Mouse (Mus musculus): Measurements from ENCODE around the gene Eif3i.

The Eif3i gene

DNA sequence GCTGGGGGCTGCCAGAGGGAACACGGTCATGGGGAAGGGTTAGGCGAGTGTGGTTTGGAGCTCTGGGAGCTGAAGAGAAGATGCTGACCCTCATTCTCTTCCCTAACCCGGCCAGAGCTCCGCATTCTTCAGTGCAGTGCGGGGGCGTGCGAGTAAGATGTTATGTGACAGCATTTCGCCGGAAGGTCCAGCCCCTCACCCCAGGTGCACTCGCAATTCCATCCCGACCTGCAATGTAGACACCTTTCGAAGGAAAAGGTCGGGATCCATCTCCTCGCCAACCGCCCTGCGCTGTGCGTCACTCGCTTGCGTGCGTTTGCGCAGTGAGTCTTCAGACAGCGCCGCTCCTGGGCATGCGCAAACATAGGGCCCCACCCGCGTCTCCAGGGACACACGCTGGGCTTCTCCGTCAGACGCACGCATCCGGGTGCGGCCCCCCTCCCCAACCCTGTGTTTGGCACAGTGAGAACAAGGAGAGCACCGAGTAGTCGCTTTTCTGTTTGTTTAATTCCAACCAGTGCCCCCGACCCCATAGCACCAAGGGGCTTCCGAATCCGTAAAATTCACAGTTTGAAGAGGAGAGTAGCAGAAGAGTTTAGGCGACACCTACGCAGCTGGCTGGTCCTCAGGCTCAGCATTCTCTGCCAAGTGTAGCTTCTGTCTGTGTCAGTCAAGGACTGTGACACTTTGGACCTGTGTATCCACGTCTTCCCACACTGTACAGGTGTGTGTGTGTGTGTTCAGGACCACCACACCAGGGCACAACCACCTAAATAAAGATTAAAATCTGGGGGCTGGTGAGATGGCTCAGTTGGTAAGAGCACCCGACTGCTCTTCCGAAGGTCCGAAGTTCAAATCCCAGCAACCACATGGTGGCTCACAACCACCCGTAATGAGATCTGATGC, 18.6 kb upstream of the Eif3i start, which contains the start of gene Iqcc:
Iqcc (minus strand) TSS at position 314 of the 906 bp plus-strand sequence.
- DNase-seq (ENCODE audit: low read depth, low spot score) = peak; percentile 86

DNA sequence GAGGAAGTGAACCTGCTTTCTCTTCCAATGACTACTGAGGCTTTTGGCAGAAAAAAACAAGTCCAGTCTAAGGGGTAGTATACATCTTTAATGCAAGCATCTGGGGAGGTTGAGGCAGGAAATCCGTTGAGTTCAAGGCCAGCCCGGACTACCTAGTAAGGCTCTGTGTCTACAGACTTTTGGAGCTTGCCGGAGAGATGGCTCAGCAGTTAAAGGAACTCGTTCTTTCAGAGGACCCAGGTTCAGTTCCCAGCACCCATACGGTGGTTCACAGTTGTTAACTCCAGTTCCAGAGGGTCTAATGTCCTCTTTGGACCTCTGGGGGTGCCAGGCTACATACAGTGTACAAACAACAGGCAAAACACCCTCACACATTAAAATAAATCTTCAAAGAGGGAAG, 17.6 kb upstream of the Eif3i start:
- no peak for DNase-seq (ENCODE audit: low read depth, low spot score)

DNA sequence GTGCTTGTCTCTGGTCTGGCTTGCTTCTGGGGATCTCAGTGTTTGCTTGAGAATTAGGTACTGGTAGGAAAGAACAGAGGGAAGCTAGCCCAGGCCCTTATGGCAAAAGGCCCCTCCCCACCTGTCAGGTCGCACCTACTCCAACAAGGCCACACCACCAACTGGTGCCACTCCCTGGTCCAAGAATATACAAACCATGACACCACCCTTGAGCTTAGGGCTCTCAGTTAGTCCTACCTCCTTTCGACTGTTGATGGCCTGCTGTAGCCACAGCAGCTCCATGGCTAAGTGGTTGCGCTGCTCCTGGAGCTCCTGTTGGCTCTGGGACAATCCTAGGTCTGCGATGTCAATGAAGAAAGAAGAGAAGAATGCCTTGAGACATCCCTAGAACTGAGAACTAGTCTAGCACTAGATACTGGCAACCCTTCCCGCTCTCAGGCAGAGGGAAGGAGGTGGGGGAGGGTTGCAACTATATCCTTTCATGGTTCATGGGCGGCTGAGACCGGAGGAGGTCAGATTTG, 16.7 kb upstream of the Eif3i start:
- no peak for DNase-seq (ENCODE audit: low read depth, low spot score)

DNA sequence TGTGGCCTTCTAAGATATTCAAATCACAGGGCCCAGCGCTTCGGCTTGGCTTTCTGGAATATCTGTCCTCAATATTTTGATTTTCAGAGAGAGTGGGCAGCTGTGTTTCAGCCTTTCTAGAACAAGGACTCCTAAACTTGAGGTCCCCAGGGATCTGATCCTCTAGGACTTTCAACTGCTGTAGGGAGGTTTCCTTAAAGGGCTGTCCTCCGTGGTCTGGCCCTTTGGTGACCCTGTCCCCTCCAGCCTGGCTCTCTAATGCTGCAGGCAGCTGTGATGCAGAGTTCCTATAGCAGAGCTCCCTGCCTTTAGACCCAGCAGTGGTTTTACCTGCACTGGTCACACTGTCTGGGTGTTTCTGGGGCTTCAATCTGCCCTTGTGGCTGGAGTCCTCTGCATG, 16.2 kb upstream of the Eif3i start:
- no peak for DNase-seq (ENCODE audit: low read depth, low spot score)

DNA sequence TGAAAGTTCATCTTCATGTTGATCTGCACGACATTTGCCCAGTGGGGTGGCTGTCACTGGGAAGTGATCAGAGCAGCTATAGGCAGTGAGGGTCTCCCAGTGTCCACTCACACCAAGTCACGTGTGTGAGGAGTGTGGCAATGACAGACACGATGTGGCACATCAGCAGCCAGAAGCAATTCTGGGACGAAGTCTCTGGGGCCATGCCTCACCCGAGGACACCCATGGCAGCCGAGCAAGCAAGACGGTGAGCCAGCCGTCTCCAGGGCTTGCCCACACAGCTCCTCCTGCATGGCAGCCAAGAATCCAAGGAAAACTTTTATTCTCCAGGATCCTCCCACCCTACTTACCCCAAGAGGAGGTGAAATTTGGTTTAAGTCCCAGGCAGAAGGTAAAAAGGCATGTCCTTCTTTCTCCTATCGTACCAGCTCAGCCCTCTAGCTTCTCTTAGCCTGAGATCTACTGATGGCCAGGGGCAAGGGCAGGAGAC, 15.4 kb upstream of the Eif3i start:
- no peak for DNase-seq (ENCODE audit: low read depth, low spot score)

DNA sequence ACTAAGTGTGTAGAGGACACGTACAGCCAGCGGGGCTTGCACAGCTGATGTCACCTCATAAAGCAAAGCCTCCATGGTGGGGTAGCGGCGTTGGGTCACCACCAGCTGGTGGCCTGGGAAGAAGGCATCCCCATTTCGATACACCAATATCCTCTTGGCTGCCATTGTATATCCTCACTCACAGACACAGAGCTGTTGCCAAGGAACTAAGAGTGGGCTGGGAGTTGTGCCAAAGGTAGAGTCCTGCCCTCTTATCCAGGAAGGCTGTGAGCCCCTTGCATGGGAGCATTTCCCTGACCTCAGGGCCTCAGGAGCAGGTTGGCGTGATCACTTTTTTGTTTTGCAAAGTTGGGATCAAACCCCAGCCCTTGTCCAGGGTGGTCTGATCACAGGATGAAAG, 13.6 kb upstream of the Eif3i start, which contains the start of gene Dcdc2b:
Dcdc2b (minus strand) TSS at position 165 of the 400 bp plus-strand sequence.
- DNase-seq (ENCODE audit: low read depth, low spot score) = no peak

DNA sequence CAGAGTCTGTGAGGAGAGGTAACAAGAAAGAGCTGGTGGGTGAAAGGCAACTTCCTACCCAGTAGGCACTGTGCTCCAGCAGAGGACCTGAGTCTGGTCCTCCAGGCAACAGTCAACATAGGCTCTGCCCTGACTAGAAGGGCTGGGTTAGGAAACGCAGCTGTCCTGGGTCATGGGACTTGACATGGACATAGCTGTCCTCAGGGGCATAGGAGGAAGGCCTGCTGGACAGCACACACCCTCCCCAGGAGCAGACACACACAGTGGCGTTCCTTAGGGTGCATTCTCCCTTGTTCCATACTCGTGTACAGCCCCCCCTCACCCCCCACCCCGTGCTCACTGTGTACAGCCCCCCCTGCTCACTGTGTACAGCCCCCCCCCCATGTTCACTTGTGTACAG, 10.0 kb upstream of the Eif3i start:
- no peak for DNase-seq (ENCODE audit: low read depth, low spot score)

DNA sequence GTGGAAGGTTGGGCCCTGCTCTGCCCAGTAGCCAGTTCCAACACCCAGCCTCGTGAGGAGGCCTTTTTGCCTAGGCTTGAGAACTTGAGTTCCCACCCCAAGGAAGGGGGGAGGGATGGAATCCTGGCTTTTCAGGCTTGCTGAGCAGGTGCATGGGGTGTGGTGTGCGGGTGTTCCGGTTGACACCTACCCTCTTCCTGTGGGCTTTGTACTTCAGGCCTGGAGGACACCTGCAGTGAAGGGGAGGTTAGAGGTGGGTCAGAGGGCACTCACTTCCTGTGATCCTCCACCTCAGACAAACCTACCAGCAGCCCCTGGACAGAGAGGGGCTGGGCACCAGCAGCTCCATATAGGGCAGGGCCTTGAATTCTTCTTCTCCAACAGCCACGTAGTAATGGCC, 9.6 kb upstream of the Eif3i start:
- DNase-seq (ENCODE audit: low read depth, low spot score) = no peak

DNA sequence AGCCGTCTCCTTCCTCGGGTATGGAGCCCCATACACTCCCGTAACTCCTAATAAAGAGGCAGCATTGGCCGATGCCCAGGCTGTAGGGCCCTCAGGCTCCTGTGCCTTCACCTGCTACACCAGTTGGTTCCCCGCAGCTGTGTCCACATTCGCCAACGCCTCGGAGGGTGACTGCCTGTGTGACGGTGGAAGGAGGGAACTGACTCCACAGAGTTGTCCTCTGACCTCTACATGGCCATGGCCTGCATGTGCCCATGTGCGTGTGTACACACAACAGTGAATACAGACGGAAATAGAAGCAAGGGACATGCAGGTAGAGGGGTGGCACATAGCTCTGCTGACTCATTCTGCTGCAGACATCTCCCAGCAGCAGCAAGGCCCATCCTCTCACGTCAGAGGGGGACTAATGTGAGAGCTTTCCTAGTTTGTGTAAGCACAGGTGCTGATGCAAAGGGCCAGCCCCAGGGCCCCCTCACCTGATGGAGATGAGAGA, 8.7 kb upstream of the Eif3i start:
- no peak for DNase-seq (ENCODE audit: low read depth, low spot score)

DNA sequence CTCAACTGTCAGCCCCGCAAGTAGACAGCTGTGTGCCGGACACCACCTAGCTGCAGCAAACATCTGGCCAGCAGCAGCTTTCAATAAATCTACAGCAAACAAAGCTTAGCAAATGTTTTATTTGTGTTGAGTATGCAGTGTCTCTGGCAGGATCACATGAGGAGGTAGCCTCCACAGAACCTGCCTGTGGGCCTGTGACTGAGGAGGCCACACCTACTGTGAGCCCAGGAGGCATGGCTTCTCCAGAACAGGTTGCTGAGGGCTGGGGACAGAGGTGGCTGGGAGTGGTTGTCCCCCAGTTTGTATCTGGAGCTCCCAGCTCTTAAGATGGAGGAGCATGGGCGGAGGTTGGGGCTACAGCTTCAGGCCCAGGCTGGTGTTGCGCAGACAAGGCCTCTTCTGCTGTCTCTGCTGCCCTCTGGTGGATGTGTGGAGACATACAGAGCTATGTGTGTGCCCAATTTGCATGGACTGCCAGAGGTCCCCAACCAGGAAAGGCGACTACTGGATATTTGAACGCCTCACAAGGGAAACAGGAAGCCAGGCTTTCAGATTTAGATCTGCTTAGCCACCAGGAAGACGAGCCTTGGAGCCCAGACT, 8.1 kb upstream of the Eif3i start:
- DNase-seq (ENCODE audit: low read depth, low spot score) = peak; percentile 76

DNA sequence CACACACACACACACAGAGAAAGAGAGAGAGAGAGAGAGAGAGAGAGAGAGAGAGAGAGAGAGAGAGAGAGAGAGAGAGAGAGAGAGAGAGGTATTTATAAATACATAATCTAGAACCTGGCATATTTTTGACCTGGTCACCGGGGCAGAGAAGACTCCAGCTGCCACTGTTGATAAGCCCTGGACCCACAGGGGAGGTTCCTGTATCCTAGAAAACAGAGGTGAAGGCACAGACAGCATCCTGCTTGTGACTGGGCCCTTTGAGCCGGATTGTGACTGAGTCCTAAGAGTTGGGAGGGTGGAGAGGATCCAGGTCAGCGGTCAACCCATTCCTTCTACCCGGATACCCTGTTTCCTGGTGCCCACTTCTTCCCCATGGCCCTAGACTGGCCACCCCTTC, 11.6 kb downstream of the Eif3i start:
- DNase-seq (ENCODE audit: low read depth, low spot score) = no peak

DNA sequence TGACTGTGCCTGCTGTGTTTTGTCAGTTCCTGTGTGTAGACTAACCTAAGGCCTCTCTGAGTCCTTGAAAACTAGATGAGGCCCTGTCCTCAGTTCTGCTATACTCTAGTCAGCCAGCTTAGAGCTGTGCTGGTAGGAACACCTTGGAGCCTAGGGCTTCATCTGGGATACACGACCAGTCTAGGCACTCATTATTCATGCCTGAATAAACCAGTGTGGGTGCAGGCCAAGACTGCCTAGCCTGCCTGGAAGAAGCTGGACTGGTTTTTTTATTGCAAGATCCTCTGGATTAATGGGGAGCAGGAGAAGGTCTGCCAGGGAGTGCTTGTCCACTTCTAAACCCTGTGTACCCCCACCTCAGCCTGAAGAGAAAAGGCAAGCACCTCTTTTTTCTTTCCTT, 13.5 kb downstream of the Eif3i start:
- no peak for DNase-seq (ENCODE audit: low read depth, low spot score)

DNA sequence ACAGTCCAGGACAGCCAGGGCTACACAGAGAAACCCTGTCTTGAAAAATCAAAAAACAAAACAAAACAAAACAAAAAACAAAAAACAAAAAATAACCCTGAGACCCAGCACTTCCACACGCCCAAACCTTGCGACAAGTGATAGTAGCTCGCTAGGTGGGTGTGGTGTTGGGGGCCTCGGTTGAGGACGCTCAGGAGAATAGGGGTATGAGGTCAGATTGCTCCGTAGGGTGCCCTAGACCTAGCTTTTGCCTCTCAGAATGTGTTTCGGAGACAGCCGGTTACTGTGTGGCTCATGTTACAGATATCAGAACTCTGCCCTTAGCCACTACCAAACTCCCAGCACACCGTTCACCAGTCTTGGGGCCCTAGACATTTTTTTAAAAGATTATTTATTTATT, 14.7 kb downstream of the Eif3i start:
- DNase-seq (ENCODE audit: low read depth, low spot score) = no peak

DNA sequence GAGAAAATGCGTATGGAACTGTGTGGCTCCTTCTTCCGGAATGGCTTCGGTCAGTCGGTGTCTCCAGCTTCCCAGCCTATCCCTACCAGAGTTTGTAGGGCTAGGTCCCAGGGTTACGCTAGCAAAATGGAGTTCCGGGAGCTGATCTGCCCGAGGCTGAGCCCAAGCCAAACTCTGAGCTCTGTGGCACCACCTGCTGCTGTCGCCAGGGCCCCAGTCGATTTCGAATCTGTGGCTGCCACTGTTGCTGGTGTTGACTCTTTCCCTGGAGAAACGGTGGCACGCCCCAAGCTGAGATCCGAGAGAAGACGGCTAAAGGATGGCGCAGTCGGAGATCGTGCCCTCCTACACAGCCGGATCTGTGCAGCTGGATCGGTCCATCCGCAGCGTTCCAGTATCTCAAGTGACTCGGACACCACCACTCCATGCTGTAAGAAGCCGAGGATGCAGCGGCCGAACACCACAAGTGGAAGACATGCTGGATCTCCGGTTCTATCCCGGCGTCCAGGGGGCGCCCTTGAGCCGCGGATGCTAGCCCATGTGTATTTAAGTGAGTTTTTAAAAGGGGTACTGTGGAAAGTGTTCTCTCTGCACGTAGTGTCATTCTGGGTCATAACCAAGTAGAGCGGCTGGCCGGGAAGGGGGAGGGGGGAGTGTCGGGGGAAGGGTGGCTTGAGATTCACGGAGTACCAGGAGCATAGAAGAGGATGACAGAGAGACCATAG, 15.4 kb downstream of the Eif3i start:
- peak; percentile 61 for DNase-seq (ENCODE audit: low read depth, low spot score)

DNA sequence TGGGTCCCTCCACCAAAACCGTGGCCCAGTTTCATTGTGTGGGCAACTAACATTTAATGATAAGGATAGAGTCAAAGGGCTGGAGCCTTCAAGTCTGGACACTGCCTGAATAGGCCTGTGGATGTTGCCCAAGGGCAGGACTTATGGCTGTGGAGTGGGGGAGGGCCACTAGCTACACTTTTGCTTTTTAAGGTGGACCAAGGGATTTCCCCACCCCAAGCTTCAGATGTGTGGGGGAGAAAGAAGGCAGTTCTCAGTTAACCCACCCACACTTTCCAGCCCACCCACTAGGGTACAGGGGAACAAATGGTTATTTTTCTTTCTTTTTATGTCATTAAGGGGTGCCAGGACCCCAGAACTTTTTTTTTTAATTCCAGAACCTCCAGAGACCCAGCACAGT, 16.1 kb downstream of the Eif3i start:
- DNase-seq (ENCODE audit: low read depth, low spot score) = no peak

DNA sequence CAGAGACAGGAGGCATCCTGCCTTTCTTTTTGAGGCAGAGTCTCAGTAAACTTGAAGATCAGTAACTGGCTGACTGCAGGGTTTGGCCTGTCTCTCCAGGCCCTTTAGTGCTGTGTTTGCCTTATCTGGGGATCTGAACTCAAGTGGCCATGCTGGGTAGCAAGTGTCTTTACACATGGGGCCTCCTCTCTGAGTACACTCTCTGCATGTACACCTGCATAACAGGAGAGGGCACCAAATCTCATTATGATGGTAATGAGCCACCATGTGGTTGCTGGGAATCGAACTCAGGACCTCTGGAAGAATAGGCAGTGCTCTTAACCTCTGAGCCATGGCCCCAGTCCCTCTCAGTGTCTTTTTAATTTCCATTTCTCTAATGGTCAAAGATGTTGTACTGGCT, 18.2 kb downstream of the Eif3i start:
- DNase-seq (ENCODE audit: low read depth, low spot score) = no peak

DNA sequence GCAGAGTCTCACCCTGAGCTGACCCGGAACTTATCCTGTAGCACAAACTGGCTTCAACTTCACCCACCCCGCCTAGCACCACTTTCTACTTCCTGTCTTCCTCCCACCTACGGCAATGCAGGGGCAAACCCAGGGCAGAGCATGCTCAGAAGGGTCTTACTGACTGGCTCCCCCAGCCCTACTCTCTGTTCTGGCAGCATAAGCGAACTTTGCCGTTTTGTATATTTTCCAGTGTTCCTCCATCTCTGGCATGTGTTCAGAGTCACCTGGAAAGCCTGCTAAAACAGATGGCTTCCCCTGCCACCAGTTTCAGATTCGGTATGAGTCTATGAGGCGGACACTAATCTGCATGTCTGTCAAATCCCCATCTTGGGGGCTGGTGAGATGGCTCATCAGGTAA, 20.1 kb downstream of the Eif3i start:
- DNase-seq (ENCODE audit: low read depth, low spot score) = no peak

DNA sequence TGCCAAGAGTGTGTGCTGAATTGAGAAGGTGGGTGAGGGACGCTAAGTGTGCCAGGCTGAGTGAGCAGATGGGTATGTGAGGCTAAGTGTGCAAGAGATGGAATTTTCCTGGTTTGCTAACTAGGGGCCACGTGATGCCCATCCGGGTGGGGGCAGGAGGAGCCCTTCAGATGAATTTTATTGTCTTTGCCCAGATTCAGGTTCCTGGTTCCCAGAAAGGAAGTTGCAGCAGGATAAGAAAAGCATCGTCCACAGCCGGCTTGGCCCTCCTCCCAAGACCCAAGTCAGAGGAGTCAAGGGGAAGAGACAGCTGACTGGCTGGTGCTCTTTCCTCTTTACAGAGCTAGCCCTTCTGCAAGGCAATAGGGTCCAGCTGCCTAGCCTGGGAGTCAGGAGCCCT, 22.0 kb downstream of the Eif3i start, which contains the start of gene Fam167b:
Fam167b (minus strand) TSS at position 84 of the 400 bp plus-strand sequence.
- DNase-seq (ENCODE audit: low read depth, low spot score) = no peak

DNA sequence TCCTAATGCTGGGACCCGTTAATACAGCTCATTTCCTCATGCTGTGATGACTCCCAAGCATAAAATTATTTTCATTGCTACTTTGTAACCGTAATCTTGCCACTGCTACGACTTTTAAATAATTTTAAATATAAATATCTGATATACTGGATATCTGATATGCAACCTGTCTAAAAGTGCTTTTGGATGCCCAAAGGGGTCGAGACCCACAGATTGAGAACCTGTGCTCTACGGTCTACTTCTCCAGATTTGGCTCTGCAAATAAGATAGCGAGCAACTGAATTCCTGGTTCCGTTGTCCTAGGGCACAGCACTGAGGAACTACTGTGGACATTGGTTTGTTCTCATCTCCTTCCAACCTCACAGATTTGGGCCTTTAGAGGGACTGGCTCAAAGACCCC, 22.8 kb downstream of the Eif3i start:
- DNase-seq (ENCODE audit: low read depth, low spot score) = no peak

DNA sequence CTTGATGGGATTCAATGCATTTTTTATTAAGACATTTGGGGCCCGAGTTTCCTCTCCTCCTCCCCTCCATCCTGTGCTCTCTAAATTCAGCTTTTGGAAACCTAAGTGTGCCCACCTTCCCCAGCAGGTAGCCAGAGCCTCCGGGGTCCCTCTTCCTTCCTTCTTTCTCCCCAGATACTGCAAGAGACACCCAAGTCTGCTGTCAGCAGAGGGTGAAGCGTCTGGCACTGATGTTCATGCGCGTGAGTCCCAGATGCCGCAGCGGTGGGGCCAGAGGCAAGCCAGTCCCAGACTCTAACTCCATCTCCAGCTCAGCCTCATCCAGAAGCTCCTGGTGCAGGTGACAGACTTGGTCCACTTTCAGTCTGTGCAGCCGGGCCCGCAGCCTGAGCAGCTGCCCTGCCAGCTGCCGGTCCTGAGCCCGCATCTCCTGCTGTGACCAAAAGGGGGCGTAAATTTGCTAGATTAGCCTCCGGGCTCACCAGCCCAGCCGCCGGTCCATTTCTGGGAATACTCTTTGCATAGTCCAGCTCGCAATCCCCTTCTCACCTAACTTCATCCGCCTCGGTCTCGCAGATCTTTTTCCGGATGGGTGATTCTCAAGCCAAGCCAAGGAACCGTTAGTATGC, 23.5 kb downstream of the Eif3i start:
- DNase-seq (ENCODE audit: low read depth, low spot score) = no peak

DNA sequence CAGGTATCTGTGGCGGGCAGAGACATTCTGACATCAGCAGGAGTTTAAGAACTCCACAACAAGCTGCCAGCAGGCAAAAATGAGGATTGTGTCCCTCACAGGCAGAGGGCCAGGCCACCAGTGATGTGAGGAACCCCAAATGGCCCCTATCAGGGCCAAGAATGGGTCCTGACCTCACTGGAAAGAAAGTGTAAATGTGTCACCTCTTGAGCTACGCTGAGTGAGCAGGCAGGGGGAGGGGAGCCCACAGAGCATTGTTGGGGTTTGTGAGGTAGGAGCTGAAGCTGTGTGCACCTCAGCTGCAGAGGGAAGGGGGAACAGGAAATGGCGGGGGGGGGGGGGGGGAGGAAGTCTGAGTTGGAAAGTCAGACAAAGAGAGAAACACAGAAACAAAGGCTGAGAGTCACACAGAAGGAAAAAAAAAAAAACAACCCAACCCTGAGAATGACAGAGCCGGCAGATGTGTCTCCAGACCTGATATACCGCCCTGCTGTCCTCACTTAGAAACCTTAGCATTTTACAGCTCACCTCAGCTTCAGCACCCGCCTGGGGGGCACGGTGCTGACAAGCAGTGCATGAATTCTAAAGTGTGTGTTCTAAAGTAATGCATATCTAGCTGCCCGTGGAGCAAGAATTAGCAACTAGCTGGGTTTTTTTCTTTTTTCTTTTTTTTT, 25.1 kb downstream of the Eif3i start:
- no peak for DNase-seq (ENCODE audit: low read depth, low spot score)

All from embryo, embryonic 11.5 days (tissue).